7 mouse cellular contexts compared by ENCODE assay signal in the genomic region with DNA sequence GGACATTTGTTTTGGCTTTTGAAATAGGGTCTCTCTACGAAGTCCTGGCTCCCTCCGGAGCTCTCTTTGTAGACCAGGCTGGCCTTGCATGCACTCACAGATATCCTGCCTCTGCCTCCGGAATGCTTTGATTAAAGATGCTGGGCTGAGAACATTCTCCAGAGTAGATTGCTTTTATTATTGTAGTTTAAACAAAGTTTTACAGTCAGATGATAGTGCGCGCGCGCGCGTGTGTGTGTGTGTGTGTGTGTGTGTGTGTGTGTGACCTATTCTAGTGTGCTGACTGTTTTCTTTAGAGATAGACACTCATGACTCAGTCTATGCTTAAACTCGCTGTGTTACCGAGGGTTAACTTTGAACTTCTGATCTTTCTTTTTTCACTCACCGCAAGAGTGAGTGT. TPM values are rescaled to one million over a fixed set of nuclear protein-coding genes. Genes with fewer than 3 reads are reported as not detected.
DNase-seq lines count a peak whose midpoint lies in the region; ATAC-seq lines count a peak whose summit lies in the region.

No protein-coding gene starts in this region.

- H3K27ac ChIP-seq in embryonic facial prominence, embryonic 15.5 days (replicated peaks), result no peak overlapping the region
- H3K27ac ChIP-seq in hindbrain, embryonic 12.5 days, result no peak overlapping the region
- peak overlapping the region; percentile 97; the same call in 1 of the 2 replicates for H3K27ac ChIP-seq in limb, embryonic 10.5 days
- H3K27ac ChIP-seq in midbrain, embryonic 12.5 days (replicated peaks), result no peak overlapping the region

- H3K9ac ChIP-seq in embryonic facial prominence, embryonic 15.5 days, result no peak overlapping the region
- peak overlapping the region; percentile 2; the same call in 1 of the 2 replicates for H3K9ac ChIP-seq in hindbrain, embryonic 12.5 days
- no peak overlapping the region for H3K9ac ChIP-seq in midbrain, embryonic 12.5 days (replicated peaks)

- H3K4me2 ChIP-seq in embryonic facial prominence, embryonic 15.5 days (replicated peaks), result peak overlapping the region; percentile 46; the same call in 1 of the 2 replicates
- peak overlapping the region; percentile 50 for H3K4me2 ChIP-seq in hindbrain, embryonic 12.5 days (replicated peaks)
- peak overlapping the region; percentile 50 for H3K4me2 ChIP-seq in midbrain, embryonic 12.5 days (replicated peaks)

- peak; percentile 41 for DNase-seq in MEL-GATA-1-ER (ENCODE audit: extremely low read depth, low read depth)
- peak; percentile 30 for DNase-seq in limb, embryonic 10.5 days (ENCODE audit: low spot score)
- peak; percentile 25 for DNase-seq in thymus, postnatal 4 days

- no peaks in the 10 kb centered on the region for H3K27me3 ChIP-seq in embryonic facial prominence, embryonic 15.5 days
- H3K27me3 ChIP-seq in hindbrain, embryonic 12.5 days, result no peaks in the 10 kb centered on the region
- H3K27me3 ChIP-seq in limb, embryonic 10.5 days (ENCODE audit: low read depth, poor library complexity, severe bottlenecking), result no peaks in the 10 kb centered on the region
- H3K27me3 ChIP-seq in midbrain, embryonic 12.5 days, result no peaks in the 10 kb centered on the region

- WGBS in embryonic facial prominence, embryonic 15.5 days, result 86% methylated on average over 12 of the region's 12 CpGs
- WGBS in hindbrain, embryonic 12.5 days, result 89% methylated on average over 12 of the region's 12 CpGs
- WGBS in limb, embryonic 10.5 days, result 85% methylated on average over 12 of the region's 12 CpGs
- 86% methylated on average over 12 of the region's 12 CpGs for WGBS in midbrain, embryonic 12.5 days

- H3K36me3 ChIP-seq in embryonic facial prominence, embryonic 15.5 days, result no peaks in the 10 kb centered on the region
- 0 out of 2 replicates have a peak, but pooled peaks cover 2% of the 10 kb centered on the region for H3K36me3 ChIP-seq in hindbrain, embryonic 12.5 days
- H3K36me3 ChIP-seq in limb, embryonic 10.5 days, result no peaks in the 10 kb centered on the region
- H3K36me3 ChIP-seq in midbrain, embryonic 12.5 days, result no peaks in the 10 kb centered on the region

- ATAC-seq in CD4-positive, CD25-positive, alpha-beta regulatory T cell, adult 4 months, result peak; percentile 15
- ATAC-seq in embryonic facial prominence, embryonic 15.5 days (ENCODE audit: insufficient number of reproducible peaks, low FRiP score, low TSS enrichment, low read depth), result no peak
- ATAC-seq in hindbrain, embryonic 12.5 days (ENCODE audit: low FRiP score), result peak; percentile 57
- ATAC-seq in midbrain, embryonic 12.5 days (ENCODE audit: low FRiP score, low read depth), result peak; percentile 39

- H3K9me3 ChIP-seq in embryonic facial prominence, embryonic 15.5 days (replicated peaks), result no peaks in the 10 kb centered on the region
- no peaks in the 10 kb centered on the region for H3K9me3 ChIP-seq in hindbrain, embryonic 12.5 days (replicated peaks)
- H3K9me3 ChIP-seq in limb, embryonic 10.5 days (replicated peaks), result no peaks in the 10 kb centered on the region; the same call in 1 of the 2 replicates
- H3K9me3 ChIP-seq in midbrain, embryonic 12.5 days, result 0 out of 2 replicates have a peak, but pooled peaks cover 3% of the 10 kb centered on the region

- H3K4me3 ChIP-seq in embryonic facial prominence, embryonic 15.5 days (replicated peaks), result peak overlapping the region; percentile 72
- peak overlapping the region; percentile 65 for H3K4me3 ChIP-seq in hindbrain, embryonic 12.5 days
- peak overlapping the region; percentile 70 for H3K4me3 ChIP-seq in limb, embryonic 10.5 days
- peak overlapping the region; percentile 26 for H3K4me3 ChIP-seq in midbrain, embryonic 12.5 days

- no peaks in the 10 kb centered on the region for H3K4me1 ChIP-seq in embryonic facial prominence, embryonic 15.5 days
- peaks cover 3% of the 10 kb centered on the region for H3K4me1 ChIP-seq in hindbrain, embryonic 12.5 days
- H3K4me1 ChIP-seq in limb, embryonic 10.5 days, result no peaks in the 10 kb centered on the region
- H3K4me1 ChIP-seq in midbrain, embryonic 12.5 days, result no peaks in the 10 kb centered on the region

RNA-seq across cellular contexts. Expression of gene Zfp619, which starts 0.8 kb away (rescaled TPM):
- 1 to 10 TPM in 1 of 2 experiments, under 1 TPM in 1; 0.92 to 1.0 TPM for polyA plus RNA-seq in CD4-positive, CD25-positive, alpha-beta regulatory T cell, adult 4 months (2017; shearing (Covaris generic))
- polyA plus RNA-seq in embryonic facial prominence, embryonic 15.5 days (2015; fragmentation: Nextera tagmentation; extraction: Ambion mirVana), result 1.6 and 1.7 TPM in 2 replicates
- polyA plus RNA-seq in hindbrain, embryonic 12.5 days (2016; fragmentation: Nextera tagmentation; extraction: Ambion mirVana), result 3.8 and 4.3 TPM in 2 replicates
- 1.8 and 2.5 TPM in 2 replicates for polyA plus RNA-seq in limb, embryonic 10.5 days (2016; fragmentation: Nextera tagmentation; extraction: Ambion mirVana)
- polyA plus RNA-seq in midbrain, embryonic 12.5 days (2016; fragmentation: Nextera tagmentation; extraction: Ambion mirVana), result 4.8 and 4.9 TPM in 2 replicates
